Mouse (Mus musculus) megakaryocyte, embryonic 14.5 days (primary cell): Measurements from ENCODE around the gene Slc22a8.

Experiments
- FLI1 ChIP-seq: IDR thresholded peaks from 2 replicates; pipeline ENCODE4 v1.6.1; 2012; ENCODE audit warnings: low read length, inconsistent platforms, mixed read lengths
- GATA1 ChIP-seq: IDR thresholded peaks from 3 replicates; pipeline ENCODE4 v1.6.1; 2012; ENCODE audit warnings: mixed read lengths, low read length, inconsistent platforms, borderline replicate concordance

GRCm38 (mm10) chr19:8655833-8656232, 64.8 kb downstream of the Slc22a8 start:
- TF ChIP-seq GATA1 (no peak), FLI1 (no peak)
